Mouse (Mus musculus) midbrain, embryonic 14.5 days (tissue): ENCODE data around the gene Oas1h. TPM values are rescaled to one million over a fixed set of nuclear protein-coding genes. Genes with fewer than 3 reads are reported as not detected.
A peak's percentile ranks its signal among the peaks of the same experiment; 100 is the strongest.
"Not testable (repeated sequence)": the region's sequence is repeated elsewhere in the genome, so short reads cannot be mapped to it uniquely, and the experiment has no call there.

Experiments used
- ATAC-seq: fragments of 200-750 bp; cut with Nextera tagmentation; 2 replicates; pipeline ENCODE4 v1.8.0; 2017; ENCODE audit warnings: moderate number of reproducible peaks, moderate library complexity; ENCODE audit not compliant: low FRiP score, low TSS enrichment
- DNase-seq: peaks from one replicate; pipeline ENCODE4 v3.0.0-alpha.2; 2015
- H3K27ac ChIP-seq: fragments of 300-500 bp; sonication (generic); replicated peaks from 2 replicates; pipeline ENCODE4 v1.5.1; 2014; ENCODE audit warnings: mild to moderate bottlenecking, low read depth, low read length, moderate library complexity
- H3K27me3 ChIP-seq: fragments of 300-500 bp; sonication (generic); 2 replicates; pipeline ENCODE4 v1.6.1; 2014; ENCODE audit warnings: low read length, control low read depth, mixed read lengths; ENCODE audit not compliant: control insufficient read depth, insufficient read depth
- H3K36me3 ChIP-seq: fragments of 300-500 bp; sonication (generic); 2 replicates; pipeline ENCODE4 v1.6.1; 2014; ENCODE audit warnings: low read length, control low read depth; ENCODE audit not compliant: control insufficient read depth, insufficient read depth
- H3K4me1 ChIP-seq: fragments of 300-500 bp; sonication (generic); 2 replicates; pipeline ENCODE4 v1.6.1; 2014; ENCODE audit warnings: mild to moderate bottlenecking, antibody characterized with exemption, low read length, control low read depth; ENCODE audit not compliant: control insufficient read depth, insufficient read depth
- H3K4me2 ChIP-seq: fragments of 300-500 bp; sonication (generic); 2 replicates; pipeline ENCODE4 v1.6.1; 2014; ENCODE audit warnings: mild to moderate bottlenecking, low read length, moderate library complexity
- H3K4me3 ChIP-seq: fragments of 300-500 bp; sonication (generic); replicated peaks from 2 replicates; pipeline ENCODE4 v1.5.1; 2014; ENCODE audit warnings: low read depth, low read length
- H3K9ac ChIP-seq: fragments of 300-500 bp; sonication (generic); replicated peaks from 2 replicates; pipeline ENCODE4 v1.6.1; 2014; ENCODE audit warnings: mild to moderate bottlenecking, low read length, moderate library complexity
- H3K9me3 ChIP-seq: fragments of 300-500 bp; sonication (generic); 2 replicates; pipeline ENCODE4 v1.6.1; 2016; ENCODE audit warnings: low read length, control low read depth, mixed read lengths; ENCODE audit not compliant: control insufficient read depth
- WGBS: fragments of 180-500 bp; shearing (Covaris S2); extraction: QIAGEN DNeasy Blood & Tissue Kit; methylation state at CpG from one replicate; pipeline ENCODE4 v1.1.7; 2014; 5-methylcytosine and 5-hydroxymethylcytosine counted together
- polyA plus RNA-seq: library from polyadenylated mRNA; unstranded; fragments of >200 nt; fragmentation: Nextera tagmentation; extraction: Ambion mirVana; gene quantifications from 2 replicates; pipeline ENCODE4 v1.2.1, GENCODE M21; 2014

The Oas1h gene
- polyA plus RNA-seq, 1 experiment from 2014 or later: not detected

DNA sequence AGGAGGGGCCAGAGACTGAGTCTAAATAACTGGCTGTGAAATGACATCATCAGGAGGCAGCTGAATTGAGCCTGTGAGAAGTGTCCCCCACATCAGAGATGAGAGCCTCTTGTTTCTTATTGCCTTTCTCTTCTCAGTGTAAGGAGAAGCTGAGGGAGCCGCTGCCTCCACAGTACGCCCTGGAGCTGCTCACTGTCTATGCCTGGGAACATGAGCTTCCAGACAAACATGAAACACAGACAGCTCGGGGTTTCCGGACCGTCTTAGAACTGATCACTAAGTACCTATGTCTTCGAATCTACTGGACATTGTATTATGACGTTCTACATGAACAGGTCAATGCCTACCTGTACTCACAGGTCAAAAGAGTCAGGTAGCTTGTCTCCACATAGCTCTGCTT is 9.6 kb downstream of the Oas1h start:
- WGBS: 82% methylated on average over 7 of the region's 7 CpGs
- H3K4me2 ChIP-seq: no peak overlapping the region
- no peak for ATAC-seq
- H3K9ac ChIP-seq: no peak overlapping the region
- 0 out of 2 replicates have a peak, but pooled peaks cover 3% of the 10 kb centered on the region for H3K4me1 ChIP-seq
- H3K4me3 ChIP-seq: no peak overlapping the region
- peak; percentile 1 for DNase-seq
- H3K27ac ChIP-seq: no peak overlapping the region
- H3K36me3 ChIP-seq: no peaks in the 10 kb centered on the region
- no peaks in the 10 kb centered on the region for H3K9me3 ChIP-seq
- H3K27me3 ChIP-seq: no peaks in the 10 kb centered on the region

DNA sequence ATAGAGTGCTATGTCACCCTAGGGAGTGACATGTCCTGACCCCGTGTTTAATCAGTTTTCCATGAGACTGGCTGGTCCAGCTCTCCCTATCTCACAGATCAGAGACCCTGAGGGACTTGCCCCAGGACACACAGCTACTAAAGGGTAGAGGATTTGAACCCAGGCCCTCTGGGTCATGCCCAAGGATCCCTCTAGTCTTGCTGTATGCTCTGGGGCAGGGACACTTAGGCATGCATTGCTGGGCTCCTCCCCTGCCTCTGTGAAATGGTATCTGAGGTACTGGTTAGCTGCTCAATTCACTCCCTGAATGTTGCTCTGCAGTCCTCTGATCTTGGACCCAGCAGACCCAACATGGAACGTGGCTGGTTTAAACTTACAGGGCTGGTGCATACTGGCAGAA is 10.2 kb downstream of the Oas1h start:
- no peaks in the 10 kb centered on the region for H3K27me3 ChIP-seq
- H3K9me3 ChIP-seq: no peaks in the 10 kb centered on the region
- WGBS: 52% methylated on average over 2 of the region's 2 CpGs
- ATAC-seq: no peak
- no peak for DNase-seq
- no peak overlapping the region for H3K4me2 ChIP-seq
- no peak overlapping the region for H3K27ac ChIP-seq
- H3K36me3 ChIP-seq: no peaks in the 10 kb centered on the region
- 0 out of 2 replicates have a peak, but pooled peaks cover 3% of the 10 kb centered on the region for H3K4me1 ChIP-seq
- H3K4me3 ChIP-seq: no peak overlapping the region
- H3K9ac ChIP-seq: no peak overlapping the region

GRCm38 (mm10) chr5:120876839-120877238 is 15.6 kb downstream of the Oas1h start:
- not testable (repeated sequence) for H3K36me3 ChIP-seq, DNase-seq, ATAC-seq, H3K9me3 ChIP-seq, H3K27me3 ChIP-seq, H3K27ac ChIP-seq, H3K4me2 ChIP-seq, H3K4me3 ChIP-seq, H3K9ac ChIP-seq, H3K4me1 ChIP-seq
- WGBS: 63% methylated on average over 2 of the region's 3 CpGs

DNA sequence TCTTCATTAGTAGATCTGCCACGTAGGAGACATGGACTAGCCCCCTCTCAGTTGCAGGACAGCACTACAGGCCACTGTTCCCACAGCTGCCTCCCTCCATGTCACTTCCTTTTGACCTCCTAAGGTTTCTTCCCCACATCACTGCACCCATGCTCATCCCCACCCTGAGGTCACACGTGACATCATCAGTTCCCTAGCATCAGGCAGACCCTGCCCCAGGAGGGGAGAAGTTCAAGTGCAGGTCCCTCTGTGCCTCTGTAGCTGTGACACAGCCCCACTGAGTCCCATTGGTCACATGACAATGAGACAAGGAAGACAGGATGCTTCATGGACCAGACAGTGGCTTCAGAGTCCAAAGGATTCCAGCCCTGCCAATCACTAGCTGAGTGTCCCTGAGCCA is 16.2 kb downstream of the Oas1h start:
- H3K4me2 ChIP-seq, DNase-seq, H3K36me3 ChIP-seq, H3K4me1 ChIP-seq, H3K27ac ChIP-seq, H3K27me3 ChIP-seq, H3K9ac ChIP-seq, H3K9me3 ChIP-seq, ATAC-seq, H3K4me3 ChIP-seq: not testable (repeated sequence)
- 88% methylated on average over 2 of the region's 2 CpGs for WGBS

DNA sequence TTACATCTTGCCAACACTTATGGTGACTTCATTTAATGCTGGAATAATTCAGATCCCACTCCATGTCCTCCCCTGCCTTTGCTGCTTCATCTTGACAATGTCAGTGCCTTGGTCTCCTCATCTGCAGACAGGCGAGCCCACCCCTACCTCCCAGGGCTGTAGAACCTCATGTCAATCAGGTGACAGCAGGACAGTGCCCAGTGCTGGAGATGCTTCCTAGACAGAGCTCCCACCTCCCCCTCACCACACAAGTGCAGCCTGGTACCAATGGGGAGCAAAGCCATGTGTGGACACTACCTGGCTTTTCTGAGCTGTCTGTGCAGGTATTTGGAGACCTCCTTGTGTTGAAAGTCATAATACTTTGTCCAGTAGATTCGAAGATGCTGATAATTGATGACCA is 17.6 kb downstream of the Oas1h start:
- H3K9me3 ChIP-seq, H3K27ac ChIP-seq, H3K9ac ChIP-seq, ATAC-seq, H3K36me3 ChIP-seq, H3K4me3 ChIP-seq, H3K4me2 ChIP-seq, H3K4me1 ChIP-seq, H3K27me3 ChIP-seq, DNase-seq: not testable (repeated sequence)
- WGBS: 59% methylated on average over 2 of the region's 2 CpGs

DNA sequence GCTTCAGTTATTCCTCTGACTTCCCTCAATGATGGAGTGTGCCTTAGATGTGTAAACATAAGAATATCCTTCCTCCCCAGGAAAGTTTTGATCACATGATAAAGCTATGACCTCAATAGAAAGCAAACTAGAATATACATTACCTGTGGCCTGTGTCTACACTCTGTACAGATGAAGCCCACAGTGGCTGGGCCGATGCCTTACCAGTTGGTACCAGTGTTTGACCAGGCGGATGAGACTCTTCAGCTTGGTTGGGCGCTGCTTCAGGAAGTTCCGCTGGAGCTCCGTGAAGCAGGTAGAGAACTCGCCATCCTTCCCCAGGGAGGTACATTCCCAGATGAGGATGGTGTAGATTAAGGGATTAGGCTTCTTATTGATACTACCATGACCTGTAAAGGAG is 20.5 kb downstream of the Oas1h start:
- WGBS: 93% methylated on average over 6 of the region's 6 CpGs
- not testable (repeated sequence) for H3K27ac ChIP-seq, H3K4me1 ChIP-seq, H3K27me3 ChIP-seq, H3K4me2 ChIP-seq, H3K9me3 ChIP-seq, H3K9ac ChIP-seq, H3K36me3 ChIP-seq, ATAC-seq, H3K4me3 ChIP-seq, DNase-seq

DNA sequence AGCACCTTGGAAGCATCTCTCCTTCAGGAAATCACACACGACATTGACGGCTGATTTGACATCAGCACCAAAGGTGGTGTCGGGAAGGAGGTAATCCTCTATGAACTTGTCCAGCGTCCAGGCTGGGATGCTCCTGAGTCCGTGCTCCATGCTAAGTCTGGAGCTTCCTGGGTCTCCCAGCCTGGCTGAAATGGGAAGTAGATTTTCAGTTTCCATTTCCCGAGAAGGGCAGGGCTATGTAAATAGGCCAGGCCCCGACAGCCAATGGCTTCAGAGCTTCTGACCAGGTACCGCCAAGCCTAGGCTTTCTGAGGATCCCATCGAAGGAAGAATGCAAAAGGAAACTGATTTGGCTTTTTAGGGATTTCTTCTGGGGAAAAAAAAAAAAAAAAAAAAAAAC is 26.2 kb downstream of the Oas1h start, which contains the start of gene Oas1g:
Gene Oas1g, minus strand, starts transcription at position 201 of the 400 bp plus-strand sequence.
- H3K4me2 ChIP-seq, H3K4me3 ChIP-seq, H3K27ac ChIP-seq, H3K9ac ChIP-seq, H3K27me3 ChIP-seq, DNase-seq, H3K9me3 ChIP-seq, ATAC-seq, H3K4me1 ChIP-seq, H3K36me3 ChIP-seq: not testable (repeated sequence)
- WGBS: 34% methylated on average over 6 of the region's 9 CpGs

DNA sequence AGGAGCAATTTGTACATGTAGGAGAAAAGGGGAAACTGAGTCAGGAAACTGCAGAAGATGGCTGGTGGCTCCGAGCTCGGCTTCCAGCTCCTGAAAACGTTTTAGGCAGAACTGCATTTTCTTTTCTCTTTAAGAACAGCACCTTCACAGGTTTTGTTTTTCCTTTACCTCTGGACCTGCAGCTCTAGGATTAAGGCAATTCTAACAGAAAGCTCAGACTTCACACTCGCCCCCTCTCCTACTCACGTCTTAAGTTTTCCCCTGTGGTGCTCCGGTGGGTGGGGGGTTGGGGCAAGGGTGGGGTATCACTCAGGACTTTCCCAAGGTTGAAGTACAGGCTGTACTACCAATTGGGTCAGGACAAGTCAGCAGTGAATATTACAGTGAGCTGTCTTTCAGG is 26.6 kb downstream of the Oas1h start:
- ATAC-seq (no peak), DNase-seq (no peak)
- Histone ChIP-seq H3K36me3 (no peaks in the 10 kb centered on the region), H3K9me3 (no peaks in the 10 kb centered on the region), H3K4me2 (no peak overlapping the region), H3K9ac (no peak overlapping the region), H3K4me3 (no peak overlapping the region), H3K27ac (no peak overlapping the region), H3K4me1 (no peaks in the 10 kb centered on the region), H3K27me3 (no peaks in the 10 kb centered on the region)
- 62% methylated on average over 6 of the region's 6 CpGs for WGBS

GRCm38 (mm10) chr5:120888294-120888815 is 27.1 kb downstream of the Oas1h start:
- not testable (repeated sequence) for H3K27me3 ChIP-seq, H3K4me1 ChIP-seq, H3K36me3 ChIP-seq, DNase-seq, H3K27ac ChIP-seq, H3K9me3 ChIP-seq, H3K4me3 ChIP-seq, H3K9ac ChIP-seq, ATAC-seq, H3K4me2 ChIP-seq
- WGBS: 46% methylated on average over 4 of the region's 4 CpGs
